ENCODE assay signal across 8 mouse cellular contexts in genomic region chr13:24318618-24319017, GRCm38 (mm10). TPM values are rescaled to one million over a fixed set of nuclear protein-coding genes. Genes with fewer than 3 reads are reported as not detected.
A peak's percentile ranks its signal among the peaks of the same experiment; 100 is the strongest.
DNase-seq lines count a peak whose midpoint lies in the region; ATAC-seq and TF ChIP-seq lines count a peak whose summit lies in the region.

No protein-coding gene starts in this region.

- H3K9me3 ChIP-seq in kidney, postnatal 0 days (replicated peaks; ENCODE audit: low read length) = no peaks in the 10 kb centered on the region
- H3K9me3 ChIP-seq in kidney, embryonic 16.5 days (ENCODE audit: low read length) = no peaks in the 10 kb centered on the region

- H3K4me1 ChIP-seq in kidney, postnatal 0 days (replicated peaks; ENCODE audit: insufficient read depth, low read length) = no peaks in the 10 kb centered on the region
- no peaks in the 10 kb centered on the region for H3K4me1 ChIP-seq in kidney, embryonic 16.5 days (ENCODE audit: insufficient read depth, low read length)

- 6% methylated on average over 4 of the region's 4 CpGs for WGBS in kidney, postnatal 0 days
- WGBS in kidney, embryonic 16.5 days = 17% methylated on average over 4 of the region's 4 CpGs
- WGBS in large intestine, adult 2 months = 5% methylated on average over 4 of the region's 4 CpGs

- ATAC-seq in kidney, postnatal 0 days (replicated peaks; ENCODE audit: low FRiP score, low read depth) = no peak
- ATAC-seq in kidney, embryonic 16.5 days (ENCODE audit: low FRiP score, low TSS enrichment) = no peak

- no peaks in the 10 kb centered on the region for H3K27me3 ChIP-seq in kidney, postnatal 0 days (ENCODE audit: insufficient read depth, low read length)
- H3K27me3 ChIP-seq in kidney, embryonic 16.5 days (ENCODE audit: insufficient read depth, low read length) = no peaks in the 10 kb centered on the region

- peak; percentile 34 for DNase-seq in adrenal gland, postnatal 10 days
- DNase-seq in adrenal gland, adult 2 months = no peak
- peak; percentile 76 for DNase-seq in kidney, postnatal 0 days (ENCODE audit: low spot score)
- peak; percentile 25 to 41 for DNase-seq in adrenal gland, postnatal 36 days
- peak; percentile 40 for DNase-seq in large intestine, adult 2 months (ENCODE audit: low read depth, low spot score)
- peak; percentile 23 for DNase-seq in naive thymus-derived CD4-positive, alpha-beta T cell, adult 2 months (ENCODE audit: low read depth)
- no peak for DNase-seq in urinary bladder, postnatal 25 days (ENCODE audit: low spot score)

- H3K27ac ChIP-seq in kidney, postnatal 0 days = no peak overlapping the region
- H3K27ac ChIP-seq in kidney, embryonic 16.5 days (ENCODE audit: low read length) = no peak overlapping the region

- no peak overlapping the region for H3K4me3 ChIP-seq in kidney, postnatal 0 days (replicated peaks; ENCODE audit: low read depth, low read length)
- no peak overlapping the region for H3K4me3 ChIP-seq in kidney, embryonic 16.5 days (ENCODE audit: low read length)

- H3K9ac ChIP-seq in kidney, postnatal 0 days (ENCODE audit: low read depth, low read length) = no peak overlapping the region
- no peak overlapping the region for H3K9ac ChIP-seq in kidney, embryonic 16.5 days (replicated peaks; ENCODE audit: low read length)

- TF ChIP-seq CTCF in kidney, postnatal 0 days (IDR thresholded peaks at IDR 0.05; ENCODE audit: low read depth) = peak; percentile 76

- H3K36me3 ChIP-seq in kidney, postnatal 0 days (ENCODE audit: insufficient read depth, low read length) = no peaks in the 10 kb centered on the region
- no peaks in the 10 kb centered on the region for H3K36me3 ChIP-seq in kidney, embryonic 16.5 days (ENCODE audit: insufficient read depth, low read length)

- no peak overlapping the region for H3K4me2 ChIP-seq in kidney, postnatal 0 days (ENCODE audit: low read length)
- no peak overlapping the region for H3K4me2 ChIP-seq in kidney, embryonic 16.5 days (replicated peaks; ENCODE audit: low read depth, low read length)

RNA-seq across cellular contexts. Expression of gene Cmah, which starts 8.6 kb away (rescaled TPM):
- 1 to 10 TPM; 6.8 to 6.9 TPM for total RNA-seq in adrenal gland, postnatal 10 days (2021)
- total RNA-seq in adrenal gland, adult 2 months (2021) = 1 to 10 TPM; 3.0 to 4.2 TPM
- polyA plus RNA-seq in adrenal gland, adult 2 months (2012; rRNA removed) = 0.03 and 0.18 TPM in 2 replicates
- 1.3 and 1.4 TPM in 2 replicates for polyA plus RNA-seq in kidney, postnatal 0 days (2015; fragmentation: Nextera tagmentation; extraction: Ambion mirVana)
- 0.79 and 1.2 TPM in 2 replicates for polyA plus RNA-seq in kidney, embryonic 16.5 days (2015; fragmentation: Nextera tagmentation; extraction: Ambion mirVana)
- total RNA-seq in adrenal gland, postnatal 36 days (2021) = 1 to 10 TPM; 1.3 to 3.5 TPM
- 1.1 and 2.8 TPM in 2 replicates for polyA plus RNA-seq in large intestine, adult 2 months (2012; rRNA removed)

RNA-seq across cellular contexts. Expression of gene Carmil1, which starts 38.0 kb away (rescaled TPM):
- 10 to 100 TPM; 29.1 to 31.0 TPM for total RNA-seq in adrenal gland, postnatal 10 days (2021)
- 10 to 100 TPM; 52.7 to 61.4 TPM for total RNA-seq in adrenal gland, adult 2 months (2021)
- polyA plus RNA-seq in adrenal gland, adult 2 months (2012; rRNA removed) = 3.8 and 5.7 TPM in 2 replicates
- polyA plus RNA-seq in kidney, postnatal 0 days (2015; fragmentation: Nextera tagmentation; extraction: Ambion mirVana) = 35.4 and 40.9 TPM in 2 replicates
- polyA plus RNA-seq in kidney, embryonic 16.5 days (2015; fragmentation: Nextera tagmentation; extraction: Ambion mirVana) = 52.5 and 60.2 TPM in 2 replicates
- 10 to 100 TPM; 52.0 to 60.9 TPM for total RNA-seq in adrenal gland, postnatal 36 days (2021)
- 14.2 and 16.0 TPM in 2 replicates for polyA plus RNA-seq in large intestine, adult 2 months (2012; rRNA removed)

Comparison
In these comparisons a context has a peak if more than half of its experiments do, and no peak if none do; other contexts are left out.
1. DNase-seq: peak in adrenal gland, postnatal 10 days (single experiment), kidney, postnatal 0 days (single experiment), adrenal gland, postnatal 36 days (2 of 2), large intestine, adult 2 months (single experiment) and naive thymus-derived CD4-positive, alpha-beta T cell, adult 2 months (single experiment); none in adrenal gland, adult 2 months (single experiment) and urinary bladder, postnatal 25 days (single experiment).